Mouse (Mus musculus): ENCODE results near the gene Bcl2l1. TPM values are rescaled to one million over a fixed set of nuclear protein-coding genes. Genes with fewer than 3 reads are reported as not detected.

Gene Bcl2l1
- polyA plus RNA-seq, 1 experiment from 2014 or later: 209 TPM

DNA sequence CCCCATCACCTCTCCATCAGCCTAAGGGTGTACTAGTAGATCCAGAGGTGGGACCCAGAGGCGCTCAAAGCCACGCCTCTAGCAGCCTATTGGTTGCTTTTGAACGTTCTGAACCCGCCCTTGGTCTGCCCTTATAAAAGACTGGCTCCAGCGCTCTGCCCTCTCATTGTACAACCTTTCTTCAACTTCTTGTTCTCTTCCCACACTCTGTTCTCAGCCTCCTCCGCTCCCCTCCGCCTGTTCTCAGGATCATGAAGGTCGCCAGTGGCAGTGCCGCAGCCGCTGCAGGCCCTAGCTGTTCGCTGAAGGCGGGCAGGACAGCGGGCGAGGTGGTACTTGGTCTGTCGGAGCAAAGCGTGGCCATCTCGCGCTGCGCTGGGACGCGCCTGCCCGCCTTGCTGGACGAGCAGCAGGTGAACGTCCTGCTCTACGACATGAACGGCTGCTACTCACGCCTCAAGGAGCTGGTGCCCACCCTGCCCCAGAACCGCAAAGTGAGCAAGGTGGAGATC lies 95.4 kb downstream of the Bcl2l1 start, which contains the start of gene Id1:
Id1 (plus strand) TSS at position 162 of the 512 bp plus-strand sequence.
- Histone ChIP-seq H3K36me3 (replicated peaks) (no peaks in the 10 kb centered on the region), H3K9ac (peak within 1 kb of the TSS; percentile 62), H3K9me3 (replicated peaks) (no peaks in the 10 kb centered on the region), H3K4me3 (replicated peaks) (peak within 1 kb of the TSS; percentile 65), H3K4me1 (replicated peaks) (peaks cover 80% of the 10 kb centered on the region), H3K27me3 (peaks cover 38% of the 10 kb centered on the region), H3K27ac (replicated peaks) (peak within 1 kb of the TSS; percentile 79), H3K4me2 (peak within 1 kb of the TSS; percentile 92)
- ATAC-seq (ENCODE audit: insufficient read depth): peak; percentile 66
- under 1% methylated on average over 28 of the region's 28 CpGs for WGBS (ENCODE audit: insufficient replicate concordance)

DNA sequence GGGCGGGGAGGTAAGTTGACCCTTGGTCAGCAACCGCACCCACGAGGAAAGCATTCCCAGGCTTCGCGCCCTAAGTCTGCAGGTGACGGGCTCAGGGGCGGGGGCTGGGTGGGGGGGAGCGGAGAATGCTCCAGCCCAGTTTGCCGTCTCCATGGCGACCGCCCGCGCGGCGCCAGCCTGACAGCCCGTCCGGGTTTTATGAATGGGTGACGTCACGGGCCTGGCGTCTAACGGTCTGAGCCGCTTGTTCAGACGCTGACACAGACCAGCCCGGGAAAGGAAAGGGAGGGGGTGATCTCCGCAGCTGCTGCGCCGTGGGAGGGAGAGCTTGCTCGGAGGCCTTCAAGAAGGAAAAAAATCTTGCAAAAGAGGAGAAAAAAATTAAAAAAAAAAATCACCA lies 96.5 kb downstream of the Bcl2l1 start:
- Histone ChIP-seq H3K27ac (replicated peaks) (peak overlapping the region; percentile 63), H3K9ac (peak overlapping the region; percentile 35; the same call in 1 of the 2 replicates), H3K9me3 (replicated peaks) (no peaks in the 10 kb centered on the region), H3K4me1 (replicated peaks) (peaks cover 70% of the 10 kb centered on the region), H3K27me3 (peaks cover 38% of the 10 kb centered on the region), H3K36me3 (replicated peaks) (no peaks in the 10 kb centered on the region), H3K4me2 (peak overlapping the region; percentile 92), H3K4me3 (replicated peaks) (peak overlapping the region; percentile 65)
- ATAC-seq (ENCODE audit: insufficient read depth): peak; percentile 13; the same call in 1 of the 2 replicates
- WGBS (ENCODE audit: insufficient replicate concordance): 1% methylated on average over 28 of the region's 28 CpGs

DNA sequence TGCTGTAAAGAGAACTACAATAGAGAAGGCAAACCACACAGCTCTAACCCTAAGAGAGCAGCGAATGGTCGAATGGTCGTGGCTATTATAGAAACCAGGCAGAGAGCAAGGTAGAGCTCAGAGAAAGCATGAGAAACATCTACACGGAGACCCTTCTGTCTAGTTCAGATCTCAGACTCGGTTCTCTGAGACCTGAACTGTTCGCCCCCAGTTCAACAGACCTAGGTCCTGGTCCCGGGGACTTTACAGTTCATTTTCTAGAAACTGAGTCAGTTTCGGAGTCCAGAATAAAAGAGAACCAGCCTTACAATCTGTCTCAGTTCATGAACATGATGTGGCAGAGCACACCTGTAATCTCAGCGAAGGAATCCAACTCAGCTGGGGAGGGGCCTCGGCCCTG lies 97.0 kb downstream of the Bcl2l1 start:
- no peak overlapping the region for H3K9ac ChIP-seq
- no peaks in the 10 kb centered on the region for H3K9me3 ChIP-seq (replicated peaks)
- 20% methylated on average over 10 of the region's 10 CpGs for WGBS (ENCODE audit: insufficient replicate concordance)
- peaks cover 70% of the 10 kb centered on the region for H3K4me1 ChIP-seq (replicated peaks)
- no peaks in the 10 kb centered on the region for H3K36me3 ChIP-seq (replicated peaks)
- peaks cover 38% of the 10 kb centered on the region for H3K27me3 ChIP-seq
- no peak for ATAC-seq (ENCODE audit: insufficient read depth)
- peak overlapping the region; percentile 65 for H3K4me3 ChIP-seq (replicated peaks)
- peak overlapping the region; percentile 59 for H3K27ac ChIP-seq (replicated peaks)
- peak overlapping the region; percentile 92 for H3K4me2 ChIP-seq

DNA sequence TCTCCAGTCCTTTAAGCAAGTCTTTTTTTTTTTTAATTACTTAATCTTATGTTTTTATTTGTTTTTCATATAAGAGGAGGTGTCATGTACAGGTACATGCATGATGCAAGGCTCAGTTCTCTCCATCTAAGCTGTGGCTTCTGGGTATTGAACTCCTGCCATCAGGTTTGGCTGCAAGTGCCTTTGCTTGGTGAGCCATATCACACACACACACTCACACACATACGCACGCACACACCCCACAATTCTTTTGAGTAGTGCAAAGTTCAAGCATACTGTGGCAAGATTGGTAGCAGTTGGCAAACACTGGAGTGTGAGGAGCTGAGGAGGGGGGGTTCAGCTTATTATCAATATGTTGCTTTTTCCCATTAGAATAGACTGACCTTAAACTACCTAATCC lies 98.3 kb downstream of the Bcl2l1 start:
- Histone ChIP-seq H3K36me3 (replicated peaks) (no peaks in the 10 kb centered on the region), H3K4me3 (replicated peaks) (no peak overlapping the region), H3K4me2 (no peak overlapping the region), H3K9me3 (replicated peaks) (no peaks in the 10 kb centered on the region), H3K4me1 (replicated peaks) (peaks cover 69% of the 10 kb centered on the region), H3K27me3 (peaks cover 38% of the 10 kb centered on the region), H3K9ac (no peak overlapping the region), H3K27ac (replicated peaks) (no peak overlapping the region)
- WGBS (ENCODE audit: insufficient replicate concordance): 66% methylated on average over 2 of the region's 2 CpGs
- ATAC-seq (ENCODE audit: insufficient read depth): no peak

Small RNAs within 50 kb of the gene (microRNA-seq; reads per million reads assigned to microRNA genes)
- gene Gm23802 (not detected), gene Mir5622 (6.6 reads per million, percentile 22 among the genes with 10 or more reads in this experiment)

Other genes with a start within 250 kb of the Bcl2l1 start
- gene Defb45, start 232.3 kb downstream of the Bcl2l1 start, polyA plus RNA-seq (2015; fragmentation: Nextera tagmentation; extraction: Ambion mirVana): not detected in 2 replicates
- gene Defb36, start 227.4 kb downstream of the Bcl2l1 start, polyA plus RNA-seq (2015; fragmentation: Nextera tagmentation; extraction: Ambion mirVana): not detected in 2 replicates
- gene Defb25, start 208.7 kb downstream of the Bcl2l1 start, polyA plus RNA-seq (2015; fragmentation: Nextera tagmentation; extraction: Ambion mirVana): not detected in 2 replicates
- gene Rem1, start 204.8 kb downstream of the Bcl2l1 start, polyA plus RNA-seq (2015; fragmentation: Nextera tagmentation; extraction: Ambion mirVana): 0.58 and 1.1 TPM in 2 replicates
- gene H13, start 162.3 kb downstream of the Bcl2l1 start, polyA plus RNA-seq (2015; fragmentation: Nextera tagmentation; extraction: Ambion mirVana): 45.2 and 49.8 TPM in 2 replicates
- gene Mcts2, start 144.7 kb downstream of the Bcl2l1 start, polyA plus RNA-seq (2015; fragmentation: Nextera tagmentation; extraction: Ambion mirVana): 12.1 and 12.4 TPM in 2 replicates
- gene Id1, start 95.5 kb downstream of the Bcl2l1 start, polyA plus RNA-seq (2015; fragmentation: Nextera tagmentation; extraction: Ambion mirVana): 20.5 and 20.9 TPM in 2 replicates
- 1.0 and 1.1 TPM in 2 replicates for gene Cox4i2, start 77.6 kb downstream of the Bcl2l1 start, polyA plus RNA-seq (2015; fragmentation: Nextera tagmentation; extraction: Ambion mirVana)
- 52.8 and 59.4 TPM in 2 replicates for gene Tpx2, start 16.2 kb upstream of the Bcl2l1 start, polyA plus RNA-seq (2015; fragmentation: Nextera tagmentation; extraction: Ambion mirVana)
- gene Mylk2, start 79.6 kb upstream of the Bcl2l1 start, polyA plus RNA-seq (2015; fragmentation: Nextera tagmentation; extraction: Ambion mirVana): 0.16 and 0.28 TPM in 2 replicates
- 0.47 and 0.52 TPM in 2 replicates for gene Foxs1, start 101.5 kb upstream of the Bcl2l1 start, polyA plus RNA-seq (2015; fragmentation: Nextera tagmentation; extraction: Ambion mirVana)
- not detected in 2 replicates for gene Dusp15, start 120.0 kb upstream of the Bcl2l1 start, polyA plus RNA-seq (2015; fragmentation: Nextera tagmentation; extraction: Ambion mirVana)
- 0.12 and 0.14 TPM in 2 replicates for gene Ttll9, start 130.8 kb upstream of the Bcl2l1 start, polyA plus RNA-seq (2015; fragmentation: Nextera tagmentation; extraction: Ambion mirVana)
- 36.9 and 39.5 TPM in 2 replicates for gene Pdrg1, start 183.7 kb upstream of the Bcl2l1 start, polyA plus RNA-seq (2015; fragmentation: Nextera tagmentation; extraction: Ambion mirVana)
- not detected in 2 replicates for gene Xkr7, start 200.1 kb upstream of the Bcl2l1 start, polyA plus RNA-seq (2015; fragmentation: Nextera tagmentation; extraction: Ambion mirVana)
- gene Ccm2l, start 234.2 kb upstream of the Bcl2l1 start, polyA plus RNA-seq (2015; fragmentation: Nextera tagmentation; extraction: Ambion mirVana): 0.59 and 0.92 TPM in 2 replicates

Data from liver, embryonic 15.5 days (tissue).